Mouse (Mus musculus): Measurements from ENCODE around the gene Gm15217.

The Gm15217 gene

DNA sequence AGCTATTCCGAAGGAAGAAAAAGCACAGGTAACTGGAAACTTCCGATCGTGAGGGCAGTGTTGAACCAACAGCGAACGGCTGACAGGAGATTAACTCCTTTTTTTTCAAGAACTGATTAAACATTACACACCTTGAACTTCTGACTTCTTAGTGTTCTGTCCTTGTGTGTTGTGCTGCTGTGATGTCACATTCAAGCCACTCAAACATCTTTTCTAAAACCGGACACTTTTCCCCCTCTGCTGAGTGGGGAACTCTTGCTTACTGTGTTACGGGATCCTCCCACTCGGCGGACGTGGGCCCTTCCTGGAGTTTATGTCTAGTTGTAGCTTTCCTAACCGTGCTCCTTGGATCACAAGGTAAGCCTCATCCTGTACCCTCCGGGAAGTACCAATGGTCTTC lies at the start of gene Gm15217:
Gm15217 (plus strand) TSS at position 130 of the 400 bp plus-strand sequence.
- in situ Hi-C loops (cut with MseI, MboI) = loop anchor here in 1 of 2 experiments (25.0 kb wide), 1 partner anchor 333 kb away; no protein-coding TSS in a partner anchor

DNA sequence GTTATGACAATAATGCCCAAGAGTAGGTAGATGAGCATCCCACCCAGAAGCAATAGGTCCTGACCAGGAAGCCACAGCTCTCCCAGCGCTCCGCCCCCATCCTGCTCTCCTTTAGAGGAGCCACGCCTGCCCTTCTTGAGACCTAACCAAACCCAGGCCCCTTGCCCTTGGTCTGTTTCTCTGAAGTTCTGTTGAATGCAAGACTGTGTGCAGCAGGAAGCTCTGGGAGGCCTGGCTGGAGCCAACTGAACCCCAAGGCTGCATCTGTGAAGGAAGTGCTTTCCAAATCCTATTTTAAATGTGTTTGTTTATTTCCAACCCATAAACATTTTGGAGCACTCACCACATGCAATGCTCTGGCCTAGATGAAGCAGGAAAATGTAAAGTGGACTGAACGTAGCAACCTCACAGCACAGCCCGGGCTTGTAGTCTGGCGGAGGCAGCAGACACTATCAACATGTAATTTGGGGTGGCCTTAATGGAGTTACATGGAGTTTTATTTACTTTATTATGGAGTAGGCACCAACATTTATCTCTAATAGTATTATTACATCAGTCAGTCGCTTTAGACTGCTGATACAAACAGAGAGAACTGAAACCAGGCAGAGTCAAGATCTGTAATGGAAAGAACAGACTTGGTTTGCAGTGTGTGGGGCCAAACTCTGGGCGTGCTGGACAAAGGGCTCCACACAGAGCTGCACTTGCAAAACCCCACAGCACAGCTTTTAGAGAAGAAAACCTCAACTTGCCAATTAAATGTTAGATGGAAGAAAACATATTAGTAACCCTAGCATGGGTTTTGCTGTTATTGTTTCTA lies 45.6 kb upstream of the Gm15217 start:
- in situ Hi-C loops (cut with MseI, MboI) = no loop called here

DNA sequence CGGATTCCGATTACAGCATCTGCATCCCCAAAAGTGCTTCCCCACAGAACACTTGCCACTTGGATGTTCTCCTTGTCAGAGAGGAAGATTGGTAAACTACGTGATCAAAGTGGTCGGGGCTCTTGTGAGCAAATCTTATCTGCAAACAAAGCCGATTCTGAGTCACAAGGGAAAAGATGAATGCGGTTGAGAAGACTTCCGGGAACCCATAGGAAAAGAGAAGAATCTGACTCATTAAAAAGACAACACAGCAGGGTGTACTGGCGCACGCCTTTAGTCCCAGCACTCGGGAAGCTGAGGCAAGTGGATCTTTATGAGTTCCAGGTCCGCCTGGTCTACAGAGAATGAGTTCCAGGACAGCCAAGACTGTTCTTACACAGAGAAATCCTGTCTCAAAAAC lies 40.4 kb upstream of the Gm15217 start:
- in situ Hi-C loops (cut with MseI, MboI) = no loop called here

DNA sequence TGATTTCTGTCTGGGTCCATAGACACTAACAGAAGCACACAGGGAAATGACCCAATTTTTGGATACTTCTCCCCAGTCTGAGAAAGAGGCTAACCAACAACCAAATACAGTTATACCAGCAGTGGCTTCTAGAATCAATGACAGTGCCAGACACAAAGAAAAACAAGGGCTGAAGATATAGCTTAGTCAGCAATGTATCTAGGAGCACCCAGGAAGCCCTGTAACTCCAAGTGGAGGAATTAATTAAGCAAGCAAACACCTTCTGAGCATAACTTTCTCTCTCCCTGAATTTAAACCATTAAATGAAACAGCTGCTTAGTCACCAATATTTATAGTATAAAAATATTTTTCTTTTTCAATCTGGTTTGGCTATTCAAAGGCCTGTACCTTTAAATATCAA lies 34.5 kb upstream of the Gm15217 start:
- in situ Hi-C loops (cut with MseI, MboI) = no loop called here

DNA sequence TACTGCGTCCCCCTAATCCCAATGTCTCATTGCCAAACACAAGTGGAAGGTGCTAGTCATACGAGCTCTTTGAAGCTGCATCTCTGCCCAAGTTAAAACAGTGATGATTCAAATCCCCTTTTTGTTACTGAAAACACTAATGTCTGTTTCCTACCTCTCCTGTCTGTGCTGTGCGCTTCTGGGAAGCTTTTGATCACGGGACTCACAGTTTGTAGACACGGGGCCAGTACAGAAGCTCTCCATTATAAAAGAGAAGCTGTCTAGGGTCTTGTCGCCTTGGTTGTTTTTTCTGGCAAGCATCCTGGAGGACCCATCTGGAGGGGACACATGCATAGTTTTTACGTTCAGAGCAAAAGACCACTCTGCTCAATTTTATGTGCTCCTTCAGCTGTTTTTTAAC lies 21.9 kb upstream of the Gm15217 start:
- in situ Hi-C loops (cut with MseI, MboI) = no loop called here

DNA sequence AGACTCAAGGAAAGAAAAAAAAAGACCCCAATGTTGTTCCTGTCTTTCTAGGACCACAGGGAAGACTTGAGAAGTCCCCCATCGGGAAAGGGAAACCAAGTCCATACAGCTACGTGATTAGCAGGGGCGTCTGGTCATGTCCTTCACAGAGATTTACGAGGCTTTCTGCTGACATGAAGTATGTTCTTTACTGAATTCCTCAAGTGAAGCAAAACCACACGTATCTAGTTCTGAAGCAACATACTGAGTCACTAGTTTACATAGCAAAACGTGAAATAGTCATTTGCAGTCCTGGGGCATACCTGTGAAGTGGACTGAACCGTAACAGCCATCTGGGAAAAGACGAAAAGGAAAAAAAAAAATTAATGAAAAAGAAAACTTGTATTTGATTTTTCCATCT lies 21.5 kb upstream of the Gm15217 start:
- in situ Hi-C loops (cut with MseI, MboI) = no loop called here

DNA sequence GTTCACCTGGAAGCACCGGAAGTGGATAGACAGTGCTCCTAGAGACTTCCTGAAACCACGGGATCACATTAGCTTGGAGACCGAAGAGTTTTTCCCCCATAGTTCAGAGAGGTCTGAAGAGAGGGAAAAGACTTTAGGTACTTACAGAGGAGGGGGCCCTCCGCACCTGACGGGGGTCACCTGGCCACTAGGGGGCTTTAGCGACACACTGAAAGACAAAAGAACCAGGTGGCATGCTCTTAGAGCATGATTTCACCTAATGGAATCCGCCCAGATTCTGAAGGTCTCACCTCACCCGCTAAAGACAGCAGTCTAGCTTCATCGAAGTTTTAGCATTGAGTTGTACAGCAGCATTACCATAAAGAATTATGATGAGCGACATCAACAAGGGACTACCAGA lies 16.0 kb upstream of the Gm15217 start:
- in situ Hi-C loops (cut with MseI, MboI) = no loop called here

DNA sequence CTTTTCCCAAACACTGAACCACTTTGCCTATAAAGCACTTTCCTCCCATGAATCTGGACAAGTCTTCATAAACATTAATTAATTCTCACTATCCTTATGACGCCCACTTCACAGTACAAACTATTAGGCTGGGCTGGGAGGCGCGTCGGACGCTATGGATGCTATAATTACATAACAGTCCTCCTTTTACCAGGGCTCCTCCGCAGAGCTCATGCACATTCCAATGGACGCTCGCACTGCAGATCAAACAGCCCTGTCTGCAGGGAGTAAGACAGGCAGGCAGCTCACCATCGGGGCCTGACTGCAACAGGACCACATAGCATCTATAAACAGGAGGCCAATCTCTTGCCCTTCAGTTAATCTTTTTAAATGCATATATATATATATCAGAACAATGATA lies 6.8 kb upstream of the Gm15217 start:
- in situ Hi-C loops (cut with MseI, MboI) = no loop called here

DNA sequence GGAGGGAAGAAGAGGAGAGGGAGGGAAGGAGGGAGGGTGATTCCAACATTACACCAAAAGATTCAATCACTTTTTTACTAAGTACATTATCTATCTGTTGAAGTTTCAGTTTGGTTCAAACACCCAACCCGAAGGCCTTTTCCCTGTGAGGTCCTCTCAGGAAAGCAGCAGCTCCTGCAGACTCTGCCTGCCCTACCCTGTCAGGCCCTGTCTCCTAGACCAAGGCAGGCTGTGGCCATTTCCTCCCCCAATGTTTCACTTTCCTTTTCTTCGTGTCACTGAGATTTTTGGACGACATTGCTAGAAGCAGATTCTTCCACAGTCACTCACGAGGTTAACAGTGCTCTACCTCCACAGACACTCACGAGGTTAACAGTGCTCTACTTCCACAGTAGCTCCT lies 3.4 kb upstream of the Gm15217 start:
- in situ Hi-C loops (cut with MseI, MboI) = loop anchor here in 1 of 2 experiments (25.0 kb wide), 1 partner anchor 337 kb away; no protein-coding TSS in a partner anchor

DNA sequence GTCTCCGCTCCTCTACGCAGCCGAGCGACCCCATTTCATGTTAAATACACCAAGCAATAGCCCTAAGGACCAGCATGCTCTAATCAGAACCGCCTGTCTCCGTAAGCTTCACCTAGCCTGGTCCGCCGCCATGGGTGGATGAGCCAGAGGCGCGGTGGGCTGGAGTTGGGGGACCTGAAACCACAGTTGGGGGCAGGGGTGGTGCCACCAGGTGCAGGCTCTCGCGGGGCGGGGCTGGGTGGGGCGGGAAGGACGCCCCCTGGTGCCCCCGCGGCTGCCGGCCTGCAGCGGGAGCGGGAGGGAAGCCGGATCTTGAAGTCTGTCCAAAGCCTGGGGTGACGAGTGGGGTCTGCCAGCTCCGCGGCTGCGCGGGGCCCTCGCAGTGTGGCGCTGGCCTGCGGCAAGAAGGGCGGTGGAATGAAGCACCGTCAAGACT lies 1.1 kb downstream of the Gm15217 start:
- in situ Hi-C loops (cut with MseI, MboI) = loop anchor here in 1 of 2 experiments (25.0 kb wide), 1 partner anchor 332 kb away; no protein-coding TSS in a partner anchor

DNA sequence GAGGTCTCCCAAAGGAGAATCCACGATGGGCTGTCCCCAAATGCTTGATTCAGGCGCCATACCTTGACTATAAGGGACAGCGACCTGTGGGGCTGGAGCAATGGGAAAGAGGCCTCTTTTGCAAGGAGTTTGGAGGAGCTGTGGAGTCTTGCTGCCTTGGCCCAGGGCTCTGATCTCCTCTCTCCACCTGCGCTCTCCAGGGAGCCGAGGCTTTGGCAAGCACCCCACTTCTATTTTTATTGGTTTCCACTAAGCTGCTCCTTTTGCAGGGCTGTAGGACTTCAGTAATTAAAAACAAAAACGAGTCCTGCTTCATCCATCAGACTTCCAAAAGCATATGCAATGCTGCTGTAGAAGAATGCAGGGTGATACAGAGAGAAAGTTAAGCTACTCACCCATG lies 2.2 kb downstream of the Gm15217 start:
- in situ Hi-C loops (cut with MseI, MboI) = loop anchor here in 1 of 2 experiments (25.0 kb wide), 1 partner anchor 331 kb away; no protein-coding TSS in a partner anchor

DNA sequence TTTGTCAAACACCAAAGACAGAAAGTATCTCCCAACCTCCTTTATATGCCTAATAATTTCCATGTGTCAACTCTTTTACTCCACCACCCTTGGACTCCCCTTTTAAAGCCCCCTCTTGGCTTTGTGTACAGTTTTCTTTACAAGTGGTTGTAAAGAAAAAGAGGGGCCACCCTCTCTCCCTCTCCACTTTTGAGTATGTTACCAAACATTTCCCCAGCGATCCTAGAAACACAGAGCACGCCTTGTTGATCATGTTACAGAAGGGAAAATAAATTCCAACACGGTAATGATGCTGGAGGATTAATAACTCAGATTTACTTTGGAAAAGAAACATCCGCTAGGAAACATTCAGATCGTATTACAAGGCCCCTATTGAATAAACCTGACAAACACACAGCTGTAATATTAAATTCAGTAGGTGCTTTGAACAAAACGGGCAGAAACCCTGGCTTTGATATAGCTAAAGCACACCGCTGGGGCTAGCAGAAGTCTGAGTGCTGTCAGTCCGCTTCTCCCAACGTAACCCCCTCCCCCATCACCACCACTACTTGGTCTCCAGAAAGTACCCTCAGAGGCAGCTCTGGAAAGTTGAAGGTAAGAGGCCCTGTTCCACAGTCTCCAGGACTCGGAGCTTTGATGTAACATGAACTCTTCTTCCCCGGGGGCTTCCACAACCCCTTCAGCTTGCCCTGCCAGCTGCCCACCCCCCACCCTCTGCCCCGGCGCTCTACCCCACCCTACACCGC lies 5.9 kb downstream of the Gm15217 start:
- in situ Hi-C loops (cut with MseI, MboI) = loop anchor here in 1 of 2 experiments (25.0 kb wide), 1 partner anchor 327 kb away; no protein-coding TSS in a partner anchor

DNA sequence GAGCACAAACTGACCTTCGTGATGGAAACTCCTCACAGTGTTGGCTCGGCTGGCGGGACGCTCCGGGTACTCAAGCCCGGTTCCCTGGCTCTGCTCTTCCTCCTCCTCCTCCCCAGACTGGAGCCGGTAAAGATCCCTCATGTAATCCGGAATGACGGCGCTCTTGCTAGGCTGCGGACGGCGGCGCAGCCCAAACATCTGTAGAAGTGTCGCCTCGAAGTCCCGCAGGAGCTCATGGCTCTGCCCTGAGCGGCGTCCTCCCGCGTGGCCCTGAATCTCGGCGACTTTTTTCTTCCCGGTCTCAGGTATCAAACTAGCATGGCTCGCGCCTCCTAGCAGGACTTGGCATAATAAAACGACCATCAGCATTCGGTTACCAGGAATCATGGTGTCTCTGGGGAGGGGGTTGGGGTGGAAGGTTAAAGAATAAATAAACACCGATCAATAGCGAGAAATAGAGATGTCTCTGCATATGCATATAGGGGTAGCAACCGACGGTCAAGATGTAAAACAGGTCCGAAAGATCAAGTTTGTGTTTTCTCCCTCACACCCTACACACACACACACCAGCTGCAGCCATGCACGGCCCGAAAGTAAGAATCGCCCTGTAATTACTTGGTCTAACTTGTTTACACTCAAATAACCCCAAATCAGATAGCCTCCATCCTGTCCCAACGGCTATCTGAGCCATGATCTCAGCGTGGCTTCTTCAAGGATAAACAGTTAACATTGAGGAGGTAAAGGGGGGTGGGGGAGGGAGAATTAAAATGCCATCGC lies 6.7 kb downstream of the Gm15217 start:
- in situ Hi-C loops (cut with MseI, MboI) = loop anchor here in 1 of 2 experiments (25.0 kb wide), 1 partner anchor 326 kb away; no protein-coding TSS in a partner anchor

DNA sequence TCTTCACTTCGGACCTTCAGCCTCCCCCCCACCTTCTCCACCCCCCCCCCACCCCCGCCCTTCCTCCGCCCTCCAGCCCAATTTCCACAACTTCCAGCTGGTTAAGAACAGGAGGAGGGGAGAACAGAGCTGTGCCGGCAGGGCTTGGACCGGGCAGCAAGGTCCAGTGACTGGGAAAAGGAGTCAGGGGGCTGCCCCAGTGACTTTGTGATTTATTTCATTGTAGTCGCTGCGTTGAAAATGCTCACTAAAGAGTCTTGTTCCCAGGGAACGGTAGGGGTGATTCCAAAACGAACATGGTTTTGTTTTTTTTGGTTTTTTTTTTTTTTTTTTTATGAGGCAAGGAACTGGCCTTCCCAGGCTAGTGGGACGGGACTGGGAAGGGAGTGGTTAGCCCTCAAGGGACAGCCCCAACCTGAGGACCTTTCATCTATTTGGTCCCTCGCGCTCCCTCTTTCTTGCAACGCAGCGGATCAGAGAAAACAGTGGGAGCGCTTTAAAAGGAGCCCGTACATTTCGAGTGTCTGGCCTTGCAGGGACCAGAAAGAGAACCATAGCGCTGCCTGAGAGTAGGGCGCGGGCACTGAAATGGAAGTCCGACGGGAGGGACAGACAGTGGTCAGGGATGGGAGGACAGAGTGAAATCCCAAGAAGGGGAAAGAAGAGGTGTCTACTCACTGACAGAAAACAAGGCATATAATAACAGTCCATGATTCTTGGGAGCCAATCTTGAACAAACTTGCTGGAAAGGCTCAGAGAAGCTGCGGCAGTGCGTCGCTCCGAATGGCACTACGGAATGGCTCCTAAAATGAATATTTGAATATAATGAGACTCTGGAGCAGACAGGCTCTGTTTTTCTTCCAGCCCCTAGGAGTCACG lies 7.5 kb downstream of the Gm15217 start:
- in situ Hi-C loops (cut with MseI, MboI) = loop anchor here in 1 of 2 experiments (25.0 kb wide), 1 partner anchor 326 kb away; no protein-coding TSS in a partner anchor

DNA sequence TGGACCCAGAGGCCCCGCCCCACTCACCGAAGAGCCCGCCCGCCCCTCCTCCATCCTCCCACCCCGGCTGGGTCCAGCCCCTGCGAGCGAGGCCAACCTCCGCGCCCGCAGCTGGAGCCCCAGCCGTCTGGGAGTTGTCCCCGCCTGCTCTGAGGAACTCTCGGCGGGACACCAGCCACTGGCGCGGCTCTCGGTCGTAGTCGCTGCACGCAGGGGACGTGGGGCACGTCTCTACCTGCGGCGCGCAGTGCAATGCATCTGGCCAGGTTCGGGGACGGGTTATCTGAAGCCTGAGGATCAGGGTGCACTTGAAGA lies 8.1 kb downstream of the Gm15217 start:
- in situ Hi-C loops (cut with MseI, MboI) = loop anchor here in 1 of 2 experiments (25.0 kb wide), 1 partner anchor 325 kb away; no protein-coding TSS in a partner anchor

DNA sequence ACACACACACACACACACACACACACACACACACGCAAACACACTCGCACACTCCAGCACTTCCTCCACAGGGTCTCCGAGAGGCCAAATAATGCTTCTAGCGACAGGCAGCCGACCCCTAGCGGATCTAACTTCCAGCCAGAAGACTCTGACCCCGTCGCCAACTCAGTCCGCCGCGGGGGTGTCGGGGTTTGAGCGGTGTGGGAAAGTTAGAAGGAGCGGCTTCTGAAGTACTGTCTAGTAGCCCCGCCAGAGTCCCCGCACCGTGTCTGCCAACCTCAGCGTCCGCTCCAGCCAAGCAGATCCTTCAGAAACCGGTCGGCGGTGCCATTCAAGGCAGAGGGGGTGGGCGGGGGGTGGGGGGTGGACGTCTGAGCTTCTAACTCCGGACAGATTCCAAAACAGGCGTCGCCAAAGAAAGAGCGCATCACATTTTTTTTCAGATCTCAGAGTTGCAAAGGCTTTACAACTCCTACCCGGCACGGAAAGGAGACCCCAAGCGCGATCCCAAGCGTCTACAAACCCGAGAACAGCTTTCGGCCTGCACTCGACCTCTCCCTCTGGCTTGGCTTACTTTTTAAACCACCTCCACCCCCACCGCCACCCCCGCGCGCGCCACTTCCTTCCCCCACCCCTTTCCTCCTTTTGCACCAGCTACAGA lies 8.7 kb downstream of the Gm15217 start:
- in situ Hi-C loops (cut with MseI, MboI) = loop anchor here in 1 of 2 experiments (25.0 kb wide), 1 partner anchor 324 kb away; no protein-coding TSS in a partner anchor

DNA sequence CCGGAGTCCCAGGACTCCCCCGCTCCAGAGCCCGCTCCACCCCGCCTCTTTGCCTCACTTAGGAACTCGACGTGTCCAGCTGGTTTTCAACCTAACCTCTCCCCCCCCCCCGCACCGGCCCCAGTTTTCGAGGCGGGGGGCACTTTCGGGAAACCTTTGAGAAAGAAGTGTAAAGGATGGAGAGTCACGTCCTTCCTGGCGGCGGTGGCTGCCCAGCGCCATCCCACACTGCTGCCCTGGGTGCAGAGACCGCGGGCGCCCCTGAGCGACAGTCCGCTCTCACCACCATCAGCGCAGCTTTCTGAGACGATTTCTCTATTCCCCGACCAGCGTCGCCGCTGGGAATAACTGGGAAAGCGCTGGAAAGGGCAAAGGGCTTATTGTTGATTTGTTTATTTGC lies 9.4 kb downstream of the Gm15217 start:
- in situ Hi-C loops (cut with MseI, MboI) = loop anchor here in 1 of 2 experiments (25.0 kb wide), 1 partner anchor 324 kb away; no protein-coding TSS in a partner anchor

DNA sequence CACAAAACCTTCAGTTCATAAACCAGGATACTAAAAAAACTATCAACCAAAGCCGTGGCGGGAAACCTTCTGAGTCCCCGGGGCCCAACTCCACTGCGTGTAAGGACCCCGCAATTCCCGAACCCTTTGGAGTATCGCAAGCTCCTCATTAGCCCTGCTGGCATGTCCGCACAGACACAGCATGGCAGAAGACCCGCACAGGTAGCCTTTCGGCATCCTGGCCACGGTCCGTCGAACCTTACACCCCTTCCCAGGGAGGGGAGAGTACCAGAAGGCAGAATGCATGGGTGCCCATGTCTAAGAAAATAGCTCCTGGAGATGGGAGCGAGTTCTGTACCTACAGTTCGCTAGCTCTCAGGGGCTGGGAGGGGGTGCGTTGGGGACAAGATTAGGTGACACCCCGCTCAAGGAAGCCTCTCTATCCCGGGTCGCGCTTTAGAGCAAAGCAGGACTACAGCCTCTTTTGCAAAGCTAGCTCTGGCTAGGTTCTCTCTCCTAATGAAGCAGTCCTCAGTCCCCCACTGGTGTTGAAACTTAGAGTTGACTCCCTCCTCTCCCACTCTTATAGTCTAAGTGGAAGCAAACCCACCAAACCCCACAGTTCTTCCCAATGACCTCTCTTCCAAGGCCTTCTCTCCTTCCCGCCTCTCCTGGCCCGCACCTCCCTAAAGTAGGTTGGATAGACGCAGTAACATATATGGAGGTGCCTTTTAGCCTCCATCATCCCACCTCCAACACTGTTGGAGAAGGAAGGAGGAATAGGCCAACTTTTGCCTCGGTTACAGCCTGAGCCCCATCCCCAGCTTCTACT lies 10.4 kb downstream of the Gm15217 start:
- in situ Hi-C loops (cut with MseI, MboI) = loop anchor here in 1 of 2 experiments (25.0 kb wide), 1 partner anchor 323 kb away; no protein-coding TSS in a partner anchor

Measured in mouse trophoblast stem cell (cell line).